Mouse (Mus musculus) hindbrain, embryonic 16.5 days (tissue): ENCODE results near the gene Gap43. TPM values are rescaled to one million over a fixed set of nuclear protein-coding genes. Genes with fewer than 3 reads are reported as not detected.

Source experiments
- ATAC-seq: fragments of 200-750 bp; cut with Nextera tagmentation; 2 replicates; pipeline ENCODE4 v1.8.0; 2017; ENCODE audit warnings: moderate TSS enrichment, moderate library complexity
- H3K27ac ChIP-seq: fragments of 300-500 bp; sonication (generic); 2 replicates; pipeline ENCODE4 v1.5.1; 2014; ENCODE audit warnings: low read depth, mild to moderate bottlenecking, control low read depth, low read length, moderate library complexity
- H3K27me3 ChIP-seq: fragments of 300-500 bp; sonication (generic); replicated peaks from 2 replicates; pipeline ENCODE4 v1.6.1; 2014; ENCODE audit warnings: low read length; ENCODE audit not compliant: control insufficient read depth, insufficient read depth
- H3K36me3 ChIP-seq: fragments of 300-500 bp; sonication (generic); 2 replicates; pipeline ENCODE4 v1.6.1; 2014; ENCODE audit warnings: mild to moderate bottlenecking, low read length, moderate library complexity, mixed read lengths; ENCODE audit not compliant: control insufficient read depth, insufficient read depth
- H3K4me1 ChIP-seq: fragments of 300-500 bp; sonication (generic); 2 replicates; pipeline ENCODE4 v1.6.1; 2014; ENCODE audit warnings: low read depth, low read length; ENCODE audit not compliant: control insufficient read depth, insufficient read depth
- H3K4me2 ChIP-seq: fragments of 300-500 bp; sonication (generic); 2 replicates; pipeline ENCODE4 v1.6.1; 2014; ENCODE audit warnings: mild to moderate bottlenecking, low read length, control low read depth, moderate library complexity
- H3K4me3 ChIP-seq: fragments of 300-500 bp; sonication (generic); 2 replicates; pipeline ENCODE4 v1.5.1; 2014; ENCODE audit warnings: mild to moderate bottlenecking, low read length, control low read depth, moderate library complexity
- H3K9ac ChIP-seq: fragments of 300-500 bp; sonication (generic); 2 replicates; pipeline ENCODE4 v1.6.1; 2014; ENCODE audit warnings: low read depth, mild to moderate bottlenecking, control low read depth, low read length, moderate library complexity
- H3K9me3 ChIP-seq: fragments of 300-500 bp; sonication (generic); 2 replicates; pipeline ENCODE4 v1.6.1; 2014; ENCODE audit warnings: mild to moderate bottlenecking, low read length, moderate library complexity; ENCODE audit not compliant: control insufficient read depth
- WGBS: fragments of 180-500 bp; shearing (Covaris S2); extraction: QIAGEN DNeasy Blood & Tissue Kit; methylation state at CpG from one replicate; pipeline ENCODE4 v1.1.7; 2014; 5-methylcytosine and 5-hydroxymethylcytosine counted together
- polyA plus RNA-seq: library from polyadenylated mRNA; unstranded; fragments of >200 nt; fragmentation: Nextera tagmentation; extraction: Ambion mirVana; gene quantifications from 2 replicates; pipeline ENCODE4 v1.2.1, GENCODE M21; 2015

The Gap43 gene
- polyA plus RNA-seq, 1 experiment from 2014 or later: 1,771 TPM

DNA sequence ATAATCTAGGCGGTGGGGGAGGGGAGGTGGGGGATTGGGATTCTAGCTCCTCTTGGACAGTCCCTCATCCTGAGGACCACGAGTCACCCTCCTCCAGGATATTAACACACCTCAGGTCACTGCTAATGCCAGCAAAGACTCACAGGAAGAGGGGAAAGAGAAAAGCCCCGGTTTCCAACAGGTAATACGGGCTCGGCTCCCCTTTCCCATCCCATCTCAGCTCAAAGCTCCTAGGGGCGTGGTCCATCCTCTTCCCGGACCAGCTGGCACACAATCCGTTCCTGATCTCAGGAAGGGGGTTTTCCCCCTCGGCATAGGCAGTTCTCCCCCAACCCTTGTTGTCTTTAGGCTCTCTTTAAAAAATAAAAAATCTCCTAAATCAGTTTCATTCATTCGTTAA lies 939 bp downstream of the Gap43 start:
- H3K4me2 ChIP-seq: peak overlapping the region; percentile 57
- peak; percentile 22; the same call in 1 of the 2 replicates for ATAC-seq
- WGBS: 0% methylated on average over 10 of the region's 10 CpGs
- H3K36me3 ChIP-seq: no peaks in the 10 kb centered on the region
- H3K4me1 ChIP-seq: peaks cover 18% of the 10 kb centered on the region
- H3K4me3 ChIP-seq: peak overlapping the region; percentile 69
- H3K27ac ChIP-seq: peak overlapping the region; percentile 92
- H3K9me3 ChIP-seq: no peaks in the 10 kb centered on the region
- H3K9ac ChIP-seq: peak overlapping the region; percentile 81
- H3K27me3 ChIP-seq: no peaks in the 10 kb centered on the region

DNA sequence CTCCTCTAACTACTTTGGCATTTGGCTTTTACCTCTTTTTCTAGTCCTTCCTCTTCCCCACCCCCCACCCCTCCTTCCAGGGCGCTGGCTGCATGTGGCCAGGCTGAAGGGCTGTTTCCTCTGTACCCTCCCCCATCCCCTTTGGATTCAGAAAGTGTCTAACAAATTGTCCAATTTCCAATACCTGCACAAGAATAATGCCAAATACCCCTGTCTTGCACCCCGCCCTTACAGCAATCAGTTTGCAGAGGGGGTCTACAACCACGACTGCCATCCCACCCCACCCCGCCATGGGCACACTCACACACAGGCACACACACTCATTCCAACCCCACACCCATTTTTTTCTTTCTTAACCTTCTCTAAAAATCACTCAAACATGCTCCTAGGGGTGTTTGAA lies 1.5 kb downstream of the Gap43 start:
- Histone ChIP-seq H3K4me3 (peak overlapping the region; percentile 69), H3K9ac (peak overlapping the region; percentile 81), H3K4me2 (peak overlapping the region; percentile 57), H3K27ac (peak overlapping the region; percentile 92), H3K27me3 (no peaks in the 10 kb centered on the region), H3K9me3 (no peaks in the 10 kb centered on the region), H3K36me3 (no peaks in the 10 kb centered on the region), H3K4me1 (peaks cover 18% of the 10 kb centered on the region)
- peak; percentile 28; the same call in 1 of the 2 replicates for ATAC-seq
- WGBS: 8% methylated on average over 4 of the region's 4 CpGs

- Histone ChIP-seq H3K9me3 (no peaks in the 10 kb centered on the region), H3K36me3 (no peaks in the 10 kb centered on the region), H3K4me2 (peak overlapping the region; percentile 57), H3K27ac (peak overlapping the region; percentile 92), H3K27me3 (no peaks in the 10 kb centered on the region), H3K9ac (peak overlapping the region; percentile 81), H3K4me1 (peaks cover 20% of the 10 kb centered on the region), H3K4me3 (peak overlapping the region; percentile 69)
- ATAC-seq: no peak
- WGBS: 15% methylated on average over 4 of the region's 4 CpGs
Measured at GRCm38 (mm10) chr16:42338342-42338741, 2.1 kb downstream of the Gap43 start.

DNA sequence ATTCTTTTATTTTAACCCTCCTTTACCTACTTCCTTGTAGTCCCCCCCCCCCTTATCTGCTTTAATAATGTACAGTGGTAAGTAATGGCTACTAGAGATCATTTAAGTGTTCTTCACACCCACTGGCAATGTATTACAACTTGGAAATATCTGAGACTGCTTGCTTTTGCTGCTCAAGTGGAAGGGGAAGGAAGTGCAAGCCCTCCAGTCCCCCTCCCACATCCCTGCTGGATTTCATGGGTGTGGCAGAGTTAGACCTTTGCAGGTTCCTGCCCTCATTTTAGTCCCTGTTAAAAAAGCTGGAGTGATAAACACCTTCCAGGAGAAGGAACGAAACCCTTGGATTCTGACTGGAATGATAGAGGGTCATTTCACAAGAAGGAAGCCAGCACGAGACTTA lies 2.8 kb downstream of the Gap43 start:
- Histone ChIP-seq H3K27ac (peak overlapping the region; percentile 92), H3K4me3 (peak overlapping the region; percentile 69), H3K9me3 (no peaks in the 10 kb centered on the region), H3K27me3 (no peaks in the 10 kb centered on the region), H3K36me3 (no peaks in the 10 kb centered on the region), H3K4me2 (peak overlapping the region; percentile 57), H3K9ac (peak overlapping the region; percentile 81), H3K4me1 (peaks cover 22% of the 10 kb centered on the region)
- peak; percentile 31; the same call in 1 of the 2 replicates for ATAC-seq
- WGBS: 34% methylated on average over 2 of the region's 2 CpGs

- WGBS: 28% methylated on average over 2 of the region's 2 CpGs
- peak overlapping the region; percentile 69 for H3K4me3 ChIP-seq
Measured at GRCm38 (mm10) chr16:42336610-42337009, 3.8 kb downstream of the Gap43 start.

GRCm38 (mm10) chr16:42332321-42332720 lies 8.1 kb downstream of the Gap43 start:
- ATAC-seq: peak; percentile 76
- WGBS: 39% methylated on average over 4 of the region's 4 CpGs
- Histone ChIP-seq H3K9ac (no peak overlapping the region), H3K27me3 (no peaks in the 10 kb centered on the region), H3K4me1 (peaks cover 22% of the 10 kb centered on the region), H3K4me3 (no peak overlapping the region), H3K4me2 (no peak overlapping the region), H3K36me3 (peaks cover 2% of the 10 kb centered on the region; the same call in 1 of the 2 replicates), H3K9me3 (no peaks in the 10 kb centered on the region), H3K27ac (no peak overlapping the region)

More at GRCm38 (mm10) chr16:42336610-42337009, 3.8 kb downstream of the Gap43 start:
- Histone ChIP-seq H3K27me3 (no peaks in the 10 kb centered on the region), H3K36me3 (no peaks in the 10 kb centered on the region), H3K9ac (peak overlapping the region; percentile 10; the same call in 1 of the 2 replicates), H3K9me3 (no peaks in the 10 kb centered on the region), H3K27ac (no peak overlapping the region; the same call in 1 of the 2 replicates), H3K4me1 (peaks cover 22% of the 10 kb centered on the region), H3K4me2 (peak overlapping the region; percentile 57)
- ATAC-seq: no peak

GRCm38 (mm10) chr16:42326191-42326590 lies 14.3 kb downstream of the Gap43 start:
- 72% methylated on average over 2 of the region's 2 CpGs for WGBS
- Histone ChIP-seq H3K4me1 (no peaks in the 10 kb centered on the region), H3K4me2 (no peak overlapping the region), H3K9ac (no peak overlapping the region), H3K27ac (no peak overlapping the region), H3K27me3 (no peaks in the 10 kb centered on the region), H3K9me3 (no peaks in the 10 kb centered on the region), H3K4me3 (no peak overlapping the region), H3K36me3 (peaks cover 2% of the 10 kb centered on the region; the same call in 1 of the 2 replicates)
- no peak for ATAC-seq

DNA sequence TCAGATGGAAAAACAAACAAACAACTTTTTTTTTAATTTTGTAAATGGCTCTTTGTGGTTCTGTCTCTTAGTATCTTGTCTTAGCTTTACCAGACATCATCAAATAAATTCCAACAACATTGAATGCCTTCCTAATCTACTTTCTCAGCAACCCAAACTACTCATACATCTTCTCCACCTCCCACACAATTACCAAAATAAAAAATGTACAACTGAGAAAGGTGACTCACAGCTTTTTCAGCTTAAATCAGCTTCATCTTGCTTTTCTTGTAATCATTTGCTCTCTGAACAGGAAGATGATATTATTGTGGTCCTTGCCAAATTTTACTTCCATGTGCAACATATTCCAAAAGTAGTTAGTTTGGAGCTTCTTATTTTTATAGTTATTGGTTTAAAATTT lies 14.9 kb downstream of the Gap43 start:
- no peak for ATAC-seq
- no peak overlapping the region for H3K4me3 ChIP-seq
- H3K36me3 ChIP-seq: no peaks in the 10 kb centered on the region
- H3K9me3 ChIP-seq: no peaks in the 10 kb centered on the region
- no peak overlapping the region for H3K9ac ChIP-seq
- no peaks in the 10 kb centered on the region for H3K4me1 ChIP-seq
- no peak overlapping the region for H3K4me2 ChIP-seq
- no peaks in the 10 kb centered on the region for H3K27me3 ChIP-seq
- H3K27ac ChIP-seq: no peak overlapping the region

GRCm38 (mm10) chr16:42319831-42320230 lies 20.6 kb downstream of the Gap43 start:
- ATAC-seq: no peak
- no peaks in the 10 kb centered on the region for H3K36me3 ChIP-seq
- no peak overlapping the region for H3K27ac ChIP-seq
- H3K4me2 ChIP-seq: no peak overlapping the region
- no peak overlapping the region for H3K4me3 ChIP-seq
- H3K27me3 ChIP-seq: no peaks in the 10 kb centered on the region
- no peaks in the 10 kb centered on the region for H3K9me3 ChIP-seq
- no peak overlapping the region for H3K9ac ChIP-seq
- no peaks in the 10 kb centered on the region for H3K4me1 ChIP-seq

- H3K9me3 ChIP-seq: no peaks in the 10 kb centered on the region
- no peak overlapping the region for H3K4me3 ChIP-seq
- H3K36me3 ChIP-seq: no peaks in the 10 kb centered on the region
- H3K9ac ChIP-seq: no peak overlapping the region
- H3K27ac ChIP-seq: no peak overlapping the region
- H3K4me2 ChIP-seq: no peak overlapping the region
- no peaks in the 10 kb centered on the region for H3K4me1 ChIP-seq
- 74% methylated on average over 5 of the region's 5 CpGs for WGBS
- ATAC-seq: no peak
- H3K27me3 ChIP-seq: no peaks in the 10 kb centered on the region
Measured at GRCm38 (mm10) chr16:42319365-42319764, 21.1 kb downstream of the Gap43 start.
